Mouse (Mus musculus): ENCODE measurements at regions not wholly inside any gene's neighbourhood (a gene's known extent, or its start where the extent isn't known, plus 50 kb on each side); places are given as distances from the start of the nearest gene placed in this dataset.

GRCm38 (mm10) chr4:101316061-101316460 is 51.0 kb upstream of the Jak1 start:
- WGBS, result 78% methylated on average over 6 of the region's 6 CpGs
- Histone ChIP-seq H3K27ac (ENCODE audit: insufficient read depth, low read depth, low read length) (no peak overlapping the region), H3K36me3 (ENCODE audit: control insufficient read depth, insufficient read depth, low read length) (no peaks in the 10 kb centered on the region), H3K4me1 (ENCODE audit: control insufficient read depth, insufficient read depth, low read length) (peaks cover 4% of the 10 kb centered on the region; the same call in 1 of the 2 replicates), H3K27me3 (replicated peaks; ENCODE audit: control insufficient read depth, insufficient read depth, low read length) (no peaks in the 10 kb centered on the region), H3K4me3 (ENCODE audit: insufficient read depth, low read depth, low read length) (no peak overlapping the region)
- TF ChIP-seq POLR2A (IDR thresholded peaks at IDR 0.05; ENCODE audit: low read depth, low read length) (no peak), CTCF (conservative IDR thresholded peaks at IDR 0.05; ENCODE audit: insufficient read depth, insufficient read length, low read depth, low read length) (no peak)
- no peak for DNase-seq
